Mouse (Mus musculus): ENCODE measurements around the gene Zc3hav1l. TPM values are rescaled to one million over a fixed set of nuclear protein-coding genes. Genes with fewer than 3 reads are reported as not detected.

Zc3hav1l gene
- polyA plus RNA-seq, 1 experiment from 2014 or later = 4.9 TPM

DNA sequence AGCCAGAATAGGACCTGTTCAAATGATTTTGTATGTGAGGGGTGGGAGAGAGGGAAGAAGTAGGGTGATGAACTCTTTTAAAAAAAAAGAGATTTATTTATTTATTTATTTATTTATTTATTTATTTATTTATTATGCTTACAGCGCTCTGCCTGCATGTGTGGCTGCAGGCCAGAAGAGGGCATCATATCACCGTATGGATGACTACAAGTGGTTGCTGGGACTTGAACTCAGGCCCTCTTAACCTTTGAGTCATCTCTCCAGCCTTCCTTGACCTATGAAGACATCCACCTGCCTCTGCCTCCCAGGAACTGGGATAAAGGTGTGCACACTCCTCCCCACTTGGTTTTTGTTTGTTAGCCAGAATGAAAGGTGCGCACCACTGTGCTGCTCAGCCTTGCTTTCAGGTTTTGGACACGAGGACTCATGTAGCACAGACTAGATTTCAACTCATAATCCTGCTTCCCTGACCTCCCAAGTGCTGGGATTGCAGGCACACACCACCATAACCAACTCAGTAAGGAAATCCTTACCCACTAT lies 38.2 kb upstream of the Zc3hav1l start:
- H3K9ac ChIP-seq (ENCODE audit: low read depth, low read length) = no peak overlapping the region
- H3K27ac ChIP-seq (ENCODE audit: low read depth, low read length) = no peak overlapping the region
- 93% methylated on average over 4 of the region's 4 CpGs for WGBS
- H3K4me1 ChIP-seq (ENCODE audit: control insufficient read depth, insufficient read depth, low read depth, low read length) = no peaks in the 10 kb centered on the region
- H3K36me3 ChIP-seq (ENCODE audit: control insufficient read depth, insufficient read depth, low read length) = no peaks in the 10 kb centered on the region
- no peak for ATAC-seq
- H3K4me2 ChIP-seq (ENCODE audit: low read length) = no peak overlapping the region
- H3K9me3 ChIP-seq (ENCODE audit: control insufficient read depth, low read length) = no peaks in the 10 kb centered on the region
- H3K27me3 ChIP-seq (replicated peaks; ENCODE audit: control insufficient read depth, insufficient read depth, low read length) = no peaks in the 10 kb centered on the region
- no peak overlapping the region for H3K4me3 ChIP-seq (ENCODE audit: low read length)

DNA sequence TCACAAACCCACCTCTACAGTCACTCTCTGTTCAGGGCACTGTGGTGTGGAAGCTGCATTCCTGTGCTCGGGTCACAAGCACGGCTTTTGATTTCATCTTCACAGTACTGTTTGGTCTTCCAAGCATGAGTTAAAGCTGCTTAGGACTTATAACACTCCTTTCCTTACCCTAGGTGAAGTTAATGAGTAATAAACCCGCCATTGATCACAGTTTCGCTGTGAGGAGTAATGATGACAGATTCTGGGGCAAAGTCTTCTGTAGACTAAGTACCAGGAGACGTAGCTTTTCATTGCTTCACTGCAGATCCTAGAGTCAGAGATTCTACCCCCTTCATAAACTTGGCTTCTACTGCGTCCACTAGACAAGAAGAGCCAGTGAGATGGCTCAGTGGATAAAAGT lies 36.2 kb upstream of the Zc3hav1l start:
- ATAC-seq = no peak
- H3K4me1 ChIP-seq (ENCODE audit: control insufficient read depth, insufficient read depth, low read depth, low read length) = no peaks in the 10 kb centered on the region
- H3K4me3 ChIP-seq (ENCODE audit: low read length) = no peak overlapping the region
- no peak overlapping the region for H3K27ac ChIP-seq (ENCODE audit: low read depth, low read length)
- no peak overlapping the region for H3K9ac ChIP-seq (ENCODE audit: low read depth, low read length)
- 85% methylated on average over 6 of the region's 6 CpGs for WGBS
- no peak overlapping the region for H3K4me2 ChIP-seq (ENCODE audit: low read length)
- H3K36me3 ChIP-seq (ENCODE audit: control insufficient read depth, insufficient read depth, low read length) = no peaks in the 10 kb centered on the region
- no peaks in the 10 kb centered on the region for H3K9me3 ChIP-seq (ENCODE audit: control insufficient read depth, low read length)
- no peaks in the 10 kb centered on the region for H3K27me3 ChIP-seq (replicated peaks; ENCODE audit: control insufficient read depth, insufficient read depth, low read length)

DNA sequence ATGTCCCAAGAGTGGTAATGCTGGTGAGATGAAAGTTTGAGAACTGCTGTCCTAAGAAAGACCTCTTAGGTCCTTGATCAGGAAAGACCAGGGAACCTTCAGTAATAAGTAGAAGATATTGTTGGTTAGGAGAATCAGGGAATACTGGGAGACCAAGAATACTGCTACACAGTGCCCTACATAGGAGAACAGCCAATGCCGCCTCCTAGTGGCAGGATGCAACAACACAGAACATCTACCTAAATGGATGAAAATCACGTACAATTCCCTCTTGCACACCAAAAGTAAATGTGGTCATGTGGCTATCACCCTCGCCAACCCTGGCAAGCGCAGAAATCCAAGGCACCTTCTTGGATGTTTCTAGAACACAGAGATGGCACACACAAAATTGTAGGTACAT lies 27.5 kb upstream of the Zc3hav1l start:
- no peak overlapping the region for H3K4me3 ChIP-seq (ENCODE audit: low read length)
- no peaks in the 10 kb centered on the region for H3K9me3 ChIP-seq (ENCODE audit: control insufficient read depth, low read length)
- no peaks in the 10 kb centered on the region for H3K27me3 ChIP-seq (replicated peaks; ENCODE audit: control insufficient read depth, insufficient read depth, low read length)
- no peak overlapping the region for H3K4me2 ChIP-seq (ENCODE audit: low read length)
- peak; percentile 71; the same call in 1 of the 2 replicates for ATAC-seq
- no peak overlapping the region for H3K27ac ChIP-seq (ENCODE audit: low read depth, low read length)
- no peaks in the 10 kb centered on the region for H3K4me1 ChIP-seq (ENCODE audit: control insufficient read depth, insufficient read depth, low read depth, low read length)
- 18% methylated on average over 4 of the region's 4 CpGs for WGBS
- H3K36me3 ChIP-seq (ENCODE audit: control insufficient read depth, insufficient read depth, low read length) = no peaks in the 10 kb centered on the region
- H3K9ac ChIP-seq (ENCODE audit: low read depth, low read length) = no peak overlapping the region

DNA sequence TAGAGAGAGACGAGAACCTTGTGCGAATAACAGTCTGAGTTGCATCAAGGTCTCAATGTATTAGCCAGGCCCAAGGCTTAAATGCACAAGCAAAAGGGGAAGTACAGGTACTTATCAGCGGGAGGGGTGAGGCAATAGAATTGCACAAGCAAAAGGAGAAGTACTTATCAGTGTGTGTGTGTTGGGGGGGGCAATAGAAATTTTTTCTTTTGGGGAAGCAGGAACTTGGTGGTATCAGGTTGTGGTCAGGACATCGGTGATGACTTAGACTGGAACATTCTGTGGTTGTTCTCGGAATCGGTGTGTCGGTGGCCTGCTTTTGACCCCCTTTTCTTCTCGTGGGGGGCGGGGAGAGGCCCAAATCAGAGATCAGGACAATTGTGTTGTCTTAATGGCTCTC lies 21.6 kb upstream of the Zc3hav1l start:
- no peaks in the 10 kb centered on the region for H3K36me3 ChIP-seq (ENCODE audit: control insufficient read depth, insufficient read depth, low read length)
- no peaks in the 10 kb centered on the region for H3K4me1 ChIP-seq (ENCODE audit: control insufficient read depth, insufficient read depth, low read depth, low read length)
- no peak for ATAC-seq
- no peak overlapping the region for H3K27ac ChIP-seq (ENCODE audit: low read depth, low read length)
- no peak overlapping the region for H3K4me2 ChIP-seq (ENCODE audit: low read length)
- no peak overlapping the region for H3K9ac ChIP-seq (ENCODE audit: low read depth, low read length)
- H3K9me3 ChIP-seq (ENCODE audit: control insufficient read depth, low read length) = no peaks in the 10 kb centered on the region
- WGBS = 94% methylated on average over 9 of the region's 9 CpGs
- no peaks in the 10 kb centered on the region for H3K27me3 ChIP-seq (replicated peaks; ENCODE audit: control insufficient read depth, insufficient read depth, low read length)
- H3K4me3 ChIP-seq (ENCODE audit: low read length) = no peak overlapping the region

DNA sequence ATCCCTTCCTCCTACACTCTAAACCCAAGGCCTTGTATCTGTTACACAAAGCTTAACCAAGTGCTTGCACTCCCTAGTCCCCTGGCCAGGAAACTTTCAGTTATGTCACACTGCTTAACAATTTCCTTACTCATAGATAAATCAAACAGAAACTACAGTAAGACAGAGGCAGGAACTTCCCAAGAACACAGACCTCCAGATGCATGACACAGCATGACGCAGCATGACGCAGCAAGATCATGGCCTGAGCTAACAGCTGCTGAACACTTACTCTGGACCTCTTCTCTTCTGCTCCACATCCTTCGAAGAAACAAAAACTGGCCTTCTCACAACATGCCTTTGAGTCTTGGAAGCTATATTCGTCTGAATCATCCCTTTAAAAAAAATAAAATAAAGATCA lies 17.0 kb upstream of the Zc3hav1l start:
- no peak overlapping the region for H3K4me2 ChIP-seq (ENCODE audit: low read length)
- no peak for ATAC-seq
- H3K9me3 ChIP-seq (ENCODE audit: control insufficient read depth, low read length) = no peaks in the 10 kb centered on the region
- WGBS = 95% methylated on average over 4 of the region's 4 CpGs
- no peak overlapping the region for H3K9ac ChIP-seq (ENCODE audit: low read depth, low read length)
- H3K36me3 ChIP-seq (ENCODE audit: control insufficient read depth, insufficient read depth, low read length) = no peaks in the 10 kb centered on the region
- H3K27me3 ChIP-seq (replicated peaks; ENCODE audit: control insufficient read depth, insufficient read depth, low read length) = no peaks in the 10 kb centered on the region
- H3K4me1 ChIP-seq (ENCODE audit: control insufficient read depth, insufficient read depth, low read depth, low read length) = no peaks in the 10 kb centered on the region
- H3K4me3 ChIP-seq (ENCODE audit: low read length) = no peak overlapping the region
- H3K27ac ChIP-seq (ENCODE audit: low read depth, low read length) = no peak overlapping the region

DNA sequence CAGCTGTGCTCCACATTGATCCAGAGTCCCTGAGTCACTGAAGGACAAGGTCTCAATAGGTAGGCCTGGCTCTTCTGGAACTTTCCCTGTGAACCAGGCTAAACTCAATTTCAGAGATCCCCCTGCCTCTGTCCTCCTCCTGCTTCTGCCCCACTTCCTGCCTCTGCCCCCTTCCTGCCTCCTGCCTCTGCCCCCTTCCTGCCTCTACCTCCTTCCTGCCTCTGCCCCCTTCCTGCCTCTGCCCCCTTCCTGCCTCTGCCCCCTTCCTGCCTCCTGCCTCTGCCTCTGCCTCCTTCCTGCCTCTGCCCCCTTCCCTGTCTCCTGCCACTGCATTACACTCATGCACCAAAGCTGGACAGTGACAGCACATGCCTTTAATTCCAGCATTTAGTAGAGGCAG lies 10.7 kb upstream of the Zc3hav1l start:
- H3K4me1 ChIP-seq (ENCODE audit: control insufficient read depth, insufficient read depth, low read depth, low read length) = no peaks in the 10 kb centered on the region
- no peaks in the 10 kb centered on the region for H3K36me3 ChIP-seq (ENCODE audit: control insufficient read depth, insufficient read depth, low read length)
- no peak overlapping the region for H3K4me2 ChIP-seq (ENCODE audit: low read length)
- H3K27ac ChIP-seq (ENCODE audit: low read depth, low read length) = no peak overlapping the region
- H3K27me3 ChIP-seq (replicated peaks; ENCODE audit: control insufficient read depth, insufficient read depth, low read length) = no peaks in the 10 kb centered on the region
- no peak overlapping the region for H3K4me3 ChIP-seq (ENCODE audit: low read length)
- no peak overlapping the region for H3K9ac ChIP-seq (ENCODE audit: low read depth, low read length)
- no peak for ATAC-seq
- H3K9me3 ChIP-seq (ENCODE audit: control insufficient read depth, low read length) = peaks cover 2% of the 10 kb centered on the region

DNA sequence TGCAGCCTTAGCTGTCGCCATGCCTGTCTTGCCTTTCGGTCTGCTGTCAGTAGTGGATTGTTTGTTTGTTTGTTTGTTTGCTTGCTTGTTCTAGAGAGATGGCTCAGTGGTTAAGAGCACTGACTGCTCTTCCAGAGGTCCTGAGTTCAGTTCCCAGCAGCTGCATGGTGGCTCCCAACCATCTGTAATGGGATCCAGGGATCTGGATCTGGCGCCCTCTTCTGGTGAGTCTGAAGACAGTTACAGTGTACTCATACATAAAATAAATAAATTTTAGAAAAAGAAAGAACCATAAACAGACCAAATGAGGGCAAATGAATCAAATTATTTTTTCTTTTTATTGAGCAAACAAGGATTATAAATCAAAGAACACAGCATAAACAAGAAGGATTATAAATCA lies 5.9 kb upstream of the Zc3hav1l start:
- 76% methylated on average over 3 of the region's 3 CpGs for WGBS

DNA sequence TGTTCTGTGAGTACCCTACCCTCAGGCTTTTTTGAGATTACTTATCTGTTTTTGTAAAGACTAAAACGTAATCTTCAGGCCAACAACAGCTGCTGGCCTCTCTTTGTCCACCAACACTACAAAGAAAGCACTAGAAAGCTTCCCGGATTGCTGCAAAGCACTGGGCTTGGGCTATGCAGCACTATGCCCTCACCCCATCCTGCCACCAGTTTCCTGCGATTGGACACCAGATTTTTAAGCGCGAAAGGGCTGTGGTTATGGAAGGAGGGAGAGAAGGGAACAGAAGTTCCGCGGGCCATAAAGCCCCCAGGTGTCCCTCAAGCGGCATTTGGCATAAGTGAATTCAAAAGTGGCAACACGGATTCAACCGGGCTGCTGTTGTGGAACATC lies 818 bp downstream of the Zc3hav1l start:
- Histone ChIP-seq H3K4me3 (ENCODE audit: low read length) (peak overlapping the region; percentile 76), H3K27ac (ENCODE audit: low read depth, low read length) (peak overlapping the region; percentile 93), H3K36me3 (ENCODE audit: control insufficient read depth, insufficient read depth, low read length) (0 out of 2 replicates have a peak, but pooled peaks cover 7% of the 10 kb centered on the region), H3K9me3 (ENCODE audit: control insufficient read depth, low read length) (no peaks in the 10 kb centered on the region), H3K27me3 (replicated peaks; ENCODE audit: control insufficient read depth, insufficient read depth, low read length) (no peaks in the 10 kb centered on the region), H3K4me1 (ENCODE audit: control insufficient read depth, insufficient read depth, low read depth, low read length) (peaks cover 9% of the 10 kb centered on the region), H3K9ac (ENCODE audit: low read depth, low read length) (peak overlapping the region; percentile 94), H3K4me2 (ENCODE audit: low read length) (peak overlapping the region; percentile 75)
- WGBS = under 1% methylated on average over 10 of the region's 10 CpGs
- peak; percentile 34; the same call in 1 of the 2 replicates for ATAC-seq

More for the DNA sequence above, 5.9 kb upstream of the Zc3hav1l start:
- H3K4me2 ChIP-seq (ENCODE audit: low read length) = no peak overlapping the region
- no peaks in the 10 kb centered on the region for H3K27me3 ChIP-seq (replicated peaks; ENCODE audit: control insufficient read depth, insufficient read depth, low read length)
- peaks cover 2% of the 10 kb centered on the region for H3K9me3 ChIP-seq (ENCODE audit: control insufficient read depth, low read length)
- no peak overlapping the region for H3K4me3 ChIP-seq (ENCODE audit: low read length)
- ATAC-seq = no peak
- H3K27ac ChIP-seq (ENCODE audit: low read depth, low read length) = no peak overlapping the region
- H3K4me1 ChIP-seq (ENCODE audit: control insufficient read depth, insufficient read depth, low read depth, low read length) = 0 out of 2 replicates have a peak, but pooled peaks cover under 1% of the 10 kb centered on the region
- H3K9ac ChIP-seq (ENCODE audit: low read depth, low read length) = no peak overlapping the region
- H3K36me3 ChIP-seq (ENCODE audit: control insufficient read depth, insufficient read depth, low read length) = no peaks in the 10 kb centered on the region

DNA sequence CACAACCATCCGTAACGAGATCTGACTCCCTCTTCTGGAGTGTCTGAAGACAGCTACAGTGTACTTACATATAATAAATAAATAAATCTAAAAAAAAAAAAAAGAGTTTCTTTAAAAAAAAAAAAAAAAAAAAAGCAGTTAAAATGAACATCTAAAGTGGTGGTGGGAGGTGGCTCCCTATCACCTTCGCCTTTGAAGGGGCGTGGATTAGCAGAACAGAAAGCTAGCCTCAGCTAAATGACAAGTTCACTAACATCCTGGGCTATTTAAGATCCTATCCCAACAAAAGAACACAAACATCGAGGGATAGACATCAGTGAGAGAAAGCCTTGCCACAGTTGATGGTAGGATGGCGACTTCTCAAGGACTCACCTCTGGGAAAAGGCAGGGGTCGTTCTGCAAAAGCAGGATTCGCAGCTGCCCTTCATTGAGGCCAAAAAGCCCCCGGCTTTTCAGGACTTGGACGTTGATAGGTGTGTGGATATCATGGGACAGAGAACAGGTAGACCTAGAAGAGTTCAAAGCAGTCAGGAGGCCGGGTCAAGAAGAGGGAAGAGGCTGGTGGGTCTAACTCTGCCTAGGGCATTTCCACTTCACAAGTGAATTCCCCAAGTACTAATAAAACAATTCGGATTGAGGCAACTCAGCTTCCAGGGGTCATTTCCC lies 1.3 kb downstream of the Zc3hav1l start:
- peak overlapping the region; percentile 94 for H3K9ac ChIP-seq (ENCODE audit: low read depth, low read length)
- 0 out of 2 replicates have a peak overlapping the region, but pooled peaks have one; percentile 26 for H3K27ac ChIP-seq (ENCODE audit: low read depth, low read length)
- no peaks in the 10 kb centered on the region for H3K27me3 ChIP-seq (replicated peaks; ENCODE audit: control insufficient read depth, insufficient read depth, low read length)
- H3K9me3 ChIP-seq (ENCODE audit: control insufficient read depth, low read length) = no peaks in the 10 kb centered on the region
- 39% methylated on average over 12 of the region's 12 CpGs for WGBS
- H3K4me2 ChIP-seq (ENCODE audit: low read length) = peak overlapping the region; percentile 75
- H3K36me3 ChIP-seq (ENCODE audit: control insufficient read depth, insufficient read depth, low read length) = peaks cover 9% of the 10 kb centered on the region; the same call in 1 of the 2 replicates
- peak overlapping the region; percentile 76 for H3K4me3 ChIP-seq (ENCODE audit: low read length)
- no peak for ATAC-seq
- H3K4me1 ChIP-seq (ENCODE audit: control insufficient read depth, insufficient read depth, low read depth, low read length) = peaks cover 9% of the 10 kb centered on the region

Measured in hindbrain, embryonic 16.5 days (tissue).